Mouse (Mus musculus): ENCODE results near the gene Acoxl.

- TF ChIP-seq CTCF (IDR thresholded peaks at IDR 0.05; ENCODE audit: extremely low read depth, insufficient read depth, insufficient read length, insufficient replicate concordance) (no peak), POLR2A (IDR thresholded peaks at IDR 0.05; ENCODE audit: low read depth, low read length) (no peak)
Observed at GRCm38 (mm10) chr2:128114621-128115020, 275.9 kb downstream of the Acoxl start.
